Mouse (Mus musculus): ENCODE data around the gene Kalrn.

Gene Kalrn

DNA sequence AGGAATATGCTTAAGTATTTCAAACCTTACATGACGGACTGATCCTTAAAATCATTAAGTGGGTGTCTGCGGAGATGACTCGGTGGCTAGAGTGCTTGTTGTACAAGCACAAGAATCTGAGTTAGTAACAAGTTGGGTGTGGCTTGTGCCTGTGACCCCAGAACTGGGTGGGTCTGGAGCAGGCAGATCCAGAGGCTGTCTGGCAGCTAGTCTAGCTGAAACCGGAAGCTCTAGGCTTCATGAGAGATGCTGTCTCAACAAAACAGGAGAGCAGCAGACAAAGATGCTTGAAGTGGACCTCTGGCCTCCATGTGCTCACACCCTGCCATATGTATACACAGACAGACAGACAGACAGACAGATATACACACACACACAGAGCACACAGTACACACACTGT lies 582.6 kb downstream of the Kalrn start:
- DNase-seq (ENCODE audit: low read depth, low spot score), result no peak

DNA sequence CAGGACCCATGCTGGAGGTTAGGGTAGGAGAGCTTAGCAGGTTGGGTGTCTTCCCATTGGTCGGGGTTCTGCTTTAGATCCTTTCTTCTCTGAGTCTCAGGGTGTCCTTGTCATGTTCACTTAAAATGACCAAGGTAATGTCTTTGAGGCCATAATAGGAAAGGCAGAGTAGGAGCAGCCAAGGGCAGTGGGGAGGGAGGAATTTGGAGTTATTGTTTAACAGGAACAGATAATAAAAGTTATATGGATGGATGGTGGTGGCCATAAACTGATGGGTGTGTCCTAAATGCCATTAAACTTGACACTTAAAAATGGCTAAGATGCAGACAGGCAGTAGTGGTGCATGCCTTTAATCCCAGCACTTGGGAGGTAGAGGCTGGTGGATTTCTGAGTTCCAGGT lies 584.2 kb downstream of the Kalrn start:
- no peak for DNase-seq (ENCODE audit: low read depth, low spot score)

DNA sequence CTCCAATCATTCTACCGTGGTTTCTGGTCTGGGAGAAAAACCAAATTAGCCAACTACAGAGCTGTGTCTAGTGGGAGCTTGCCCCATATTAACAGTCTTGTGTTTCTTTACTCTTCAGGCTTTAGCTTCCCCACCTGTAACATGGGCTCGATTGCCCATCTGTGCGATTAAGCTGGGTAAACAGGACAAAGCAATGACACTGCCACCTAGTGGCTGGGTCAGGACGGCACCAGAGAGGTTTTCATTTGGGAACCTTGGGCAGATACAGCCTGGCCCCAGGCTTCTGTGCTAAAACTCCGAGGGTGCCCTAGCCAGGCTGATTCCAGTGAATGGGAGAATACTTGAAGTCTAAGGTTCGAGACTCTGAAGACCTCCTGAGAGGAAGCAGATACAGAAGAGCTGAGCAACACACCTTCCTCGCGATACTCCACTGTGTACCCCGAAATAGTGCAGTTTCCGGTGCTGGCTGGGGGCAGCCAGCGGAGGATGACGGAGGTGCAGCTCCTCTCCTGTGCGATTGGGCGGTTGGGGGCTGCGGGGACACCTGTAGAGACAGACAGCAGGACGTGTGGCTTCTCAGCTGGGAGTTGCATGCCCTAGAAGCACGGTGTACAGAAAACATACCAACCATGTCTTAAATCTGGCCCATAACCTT lies 584.8 kb downstream of the Kalrn start:
- DNase-seq (ENCODE audit: low read depth, low spot score), result peak; percentile 83

DNA sequence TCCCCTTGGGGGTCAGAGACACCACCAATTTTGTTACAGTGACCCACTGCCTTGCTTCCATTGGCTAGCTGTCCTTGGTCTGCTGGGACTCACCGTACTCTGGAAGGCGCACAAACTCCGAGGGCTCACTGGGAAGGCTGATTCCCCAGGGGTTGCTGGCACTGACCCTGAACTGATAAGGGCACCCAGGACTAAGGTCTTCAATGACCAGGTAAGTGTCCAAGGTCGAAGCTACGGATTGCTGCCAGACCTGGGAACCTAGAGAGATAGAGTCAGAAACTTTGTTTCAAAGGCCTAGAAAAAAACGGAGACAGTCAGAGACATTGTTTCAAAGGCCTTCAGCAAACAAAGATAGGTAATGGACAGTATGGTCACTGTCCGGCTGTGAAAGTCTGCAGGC lies 586.3 kb downstream of the Kalrn start:
- no peak for DNase-seq (ENCODE audit: low read depth, low spot score)

DNA sequence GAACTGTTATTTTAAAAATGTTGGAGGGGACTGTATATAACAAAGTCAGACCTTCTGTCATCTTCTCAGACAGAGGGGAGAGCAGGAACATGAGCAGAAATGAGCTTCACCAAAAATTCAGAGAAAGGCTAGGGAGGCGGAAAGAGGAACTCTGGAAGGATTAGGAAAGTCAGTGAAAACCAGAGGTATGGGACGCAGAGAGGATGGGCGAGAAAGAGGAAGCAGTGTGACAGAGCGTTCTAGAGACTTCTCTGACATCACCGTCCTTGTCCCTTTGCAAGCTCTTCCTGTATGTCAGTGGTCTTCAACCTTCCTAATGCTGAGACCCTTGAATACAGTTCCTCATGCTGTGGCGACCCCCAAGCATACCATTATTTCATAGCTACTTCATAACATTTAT lies 588.0 kb downstream of the Kalrn start:
- no peak for DNase-seq (ENCODE audit: low read depth, low spot score)

DNA sequence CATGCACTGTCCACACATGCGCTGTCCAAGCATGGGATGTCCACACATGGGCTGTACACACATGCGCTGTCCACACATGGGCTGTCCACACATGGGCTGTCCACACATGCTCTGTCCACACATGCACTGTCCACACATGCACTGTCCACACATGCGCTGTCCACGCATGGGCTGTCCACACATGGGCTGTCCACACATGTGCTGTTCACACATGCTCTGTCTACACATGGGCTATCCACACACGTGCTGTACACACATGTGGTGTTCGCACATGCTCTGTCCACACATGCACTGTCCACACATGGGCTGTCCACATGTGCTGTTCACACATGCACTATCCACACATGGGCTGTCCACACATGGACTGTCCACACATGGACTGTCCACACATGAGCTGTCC lies 589.6 kb downstream of the Kalrn start:
- DNase-seq (ENCODE audit: low read depth, low spot score), result no peak

DNA sequence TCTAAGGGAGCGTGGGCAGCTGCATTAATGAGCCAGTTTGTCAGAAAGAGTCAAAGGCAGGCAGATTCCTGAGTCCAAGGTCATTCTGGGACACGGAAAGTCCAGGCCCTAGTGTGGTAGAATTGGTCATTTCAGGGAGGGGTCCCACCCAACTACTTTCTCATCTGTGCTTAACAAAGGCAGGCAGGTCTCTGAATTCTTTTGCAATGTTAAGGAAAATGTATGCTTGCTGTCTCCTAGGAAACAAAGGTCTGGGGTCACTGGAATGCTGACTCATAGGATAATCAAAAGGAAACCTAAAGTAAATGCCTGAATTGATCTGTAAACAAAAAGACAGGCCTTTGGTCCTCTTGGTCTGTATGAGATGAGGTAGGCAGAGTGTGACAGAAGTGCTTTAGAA lies 593.5 kb downstream of the Kalrn start:
- no peak for DNase-seq (ENCODE audit: low read depth, low spot score)

DNA sequence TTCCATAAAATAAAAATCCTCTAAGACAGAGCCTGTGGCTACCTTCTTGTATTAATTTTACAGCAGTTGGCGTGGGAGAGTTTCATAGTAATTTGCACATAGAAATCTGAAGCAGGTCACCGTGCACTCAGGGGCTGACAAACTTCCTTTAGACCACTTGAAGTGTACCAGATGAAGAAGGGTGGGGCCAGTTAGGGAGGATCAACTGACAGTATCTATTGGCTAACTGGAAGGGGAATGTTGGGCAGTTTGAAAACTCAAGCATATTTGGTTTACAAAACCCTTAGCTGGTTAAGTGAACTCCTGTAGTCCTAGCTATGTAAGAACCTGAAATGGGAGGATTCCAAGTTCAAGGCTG lies 606.1 kb downstream of the Kalrn start:
- peak; percentile 26 for DNase-seq (ENCODE audit: low read depth, low spot score)

DNA sequence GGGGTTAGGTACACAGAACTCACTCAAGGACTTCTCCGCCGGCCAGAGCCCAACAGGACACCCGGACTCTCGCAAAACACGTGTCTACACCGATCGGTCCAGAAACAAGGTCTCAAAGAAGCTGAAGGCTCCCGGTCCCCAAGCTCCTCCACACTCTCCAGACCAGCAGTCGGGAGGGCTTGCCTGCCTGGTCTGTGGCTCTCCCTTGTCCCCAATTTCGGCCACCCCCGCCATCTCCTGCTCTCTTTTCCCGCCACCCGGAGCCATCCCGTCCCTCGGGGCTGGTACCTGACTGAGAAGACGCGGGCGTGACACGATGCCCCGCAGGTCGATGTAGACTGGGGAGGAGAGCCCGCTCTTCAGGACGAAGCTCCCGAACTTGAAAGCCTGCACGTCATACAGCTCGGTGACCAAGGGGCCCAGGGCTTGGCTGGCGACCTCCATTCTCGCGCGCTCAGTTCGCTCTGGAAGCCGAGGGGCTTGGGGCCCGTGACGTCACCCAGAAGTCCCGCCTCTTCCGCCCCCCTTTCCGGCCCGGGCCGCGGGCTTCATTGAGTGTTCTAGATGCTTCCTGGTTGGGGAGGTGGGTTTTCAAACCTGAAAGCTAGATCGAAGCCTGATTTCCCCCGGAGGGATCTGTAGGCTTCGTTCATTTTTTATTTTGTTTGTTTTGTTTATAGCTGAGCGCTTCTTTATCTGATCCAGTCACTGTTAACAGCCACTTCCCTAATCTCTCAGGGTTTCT lies 606.6 kb downstream of the Kalrn start, which contains the start of gene Umps:
Gene Umps, minus strand, starts transcription at position 501 of the 745 bp plus-strand sequence.
- peak; percentile 88 for DNase-seq (ENCODE audit: low read depth, low spot score)

DNA sequence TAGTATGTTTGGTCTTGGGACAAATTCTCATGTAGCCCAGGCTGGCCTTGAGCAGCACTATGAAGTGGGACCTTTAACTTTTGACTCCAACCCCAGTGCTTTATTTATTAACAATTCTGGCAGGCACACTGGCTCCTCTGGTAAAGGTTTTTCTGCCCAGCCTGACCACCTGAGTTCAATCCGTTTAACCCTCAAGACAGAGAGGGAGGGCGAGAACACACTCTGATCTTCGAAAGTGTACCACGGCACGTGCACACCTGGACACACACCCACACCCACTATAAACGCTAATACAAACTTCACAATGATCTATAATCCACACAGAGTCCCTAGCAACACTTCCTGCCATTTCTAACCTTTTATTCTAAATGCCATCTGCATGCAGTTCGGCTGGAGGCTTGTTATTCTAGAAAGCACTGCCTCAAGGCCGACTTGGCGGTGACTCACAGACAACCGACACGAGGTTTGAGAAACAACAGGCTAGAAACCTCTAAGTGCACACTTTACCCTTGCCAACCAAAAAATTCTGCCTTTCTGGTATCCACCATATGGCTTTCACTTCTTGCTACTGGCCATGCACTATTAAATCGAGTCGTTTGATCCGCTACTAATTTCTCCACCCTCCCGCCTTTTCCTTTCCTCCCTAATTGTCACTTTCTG lies 607.3 kb downstream of the Kalrn start:
- peak; percentile 51 for DNase-seq (ENCODE audit: low read depth, low spot score)

DNA sequence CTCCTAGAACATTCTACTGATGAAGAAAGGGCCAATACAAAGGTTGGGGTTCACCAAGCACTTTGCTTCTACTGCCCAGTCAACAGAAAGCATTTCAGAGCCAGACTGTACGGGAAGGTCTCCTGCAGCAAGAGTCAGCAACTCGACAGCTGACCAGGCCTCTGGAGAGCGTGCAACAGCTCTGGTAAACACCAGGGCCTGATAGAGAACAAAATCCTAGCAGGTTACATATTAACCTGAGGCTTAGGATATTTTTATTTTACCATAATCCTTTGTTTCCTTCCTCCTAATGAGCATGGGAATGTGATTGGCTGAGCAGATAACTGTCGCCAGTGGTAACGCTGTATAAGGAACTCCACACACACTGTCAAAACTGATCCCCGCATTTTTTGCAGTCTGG lies 609.8 kb downstream of the Kalrn start:
- no peak for DNase-seq (ENCODE audit: low read depth, low spot score)

DNA sequence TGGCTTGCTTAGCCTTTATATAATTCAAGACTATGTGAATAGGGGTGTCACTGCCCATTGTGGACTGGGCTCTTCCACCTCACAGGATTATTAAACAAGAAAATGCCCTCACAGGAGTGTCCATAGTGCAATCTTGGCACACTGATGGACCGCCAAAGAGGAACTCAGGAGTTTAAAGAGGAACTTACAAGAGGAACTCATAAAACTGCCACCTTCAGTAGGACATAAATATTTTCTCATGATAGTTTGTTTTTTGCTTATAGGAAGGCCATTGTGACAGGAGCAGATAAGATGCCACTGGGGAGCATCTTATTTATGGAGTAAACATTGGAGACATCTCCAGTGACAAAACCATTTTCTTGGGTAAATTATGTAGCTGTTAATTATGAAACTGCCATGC lies 618.5 kb downstream of the Kalrn start:
- no peak for DNase-seq (ENCODE audit: low read depth, low spot score)

DNA sequence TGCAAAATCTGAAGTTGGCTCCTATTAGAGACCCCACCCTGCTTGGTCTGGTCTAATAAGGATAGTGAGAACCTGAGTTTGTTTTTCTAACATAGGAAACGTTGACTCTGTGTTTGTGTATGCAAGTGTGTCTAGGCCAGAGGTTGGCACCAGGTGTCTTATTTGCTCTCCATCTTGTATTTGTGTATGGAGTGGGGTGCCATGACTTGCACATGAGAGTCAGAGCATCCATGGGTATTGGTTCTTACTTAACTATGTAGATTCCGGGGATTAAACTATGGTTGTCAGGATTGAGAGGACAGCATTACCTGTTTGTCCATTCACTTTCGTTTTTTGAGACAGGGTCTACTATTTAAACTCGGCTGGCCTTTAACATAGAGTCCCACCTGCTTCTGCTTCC lies 620.3 kb downstream of the Kalrn start:
- no peak for DNase-seq (ENCODE audit: low read depth, low spot score)

DNA sequence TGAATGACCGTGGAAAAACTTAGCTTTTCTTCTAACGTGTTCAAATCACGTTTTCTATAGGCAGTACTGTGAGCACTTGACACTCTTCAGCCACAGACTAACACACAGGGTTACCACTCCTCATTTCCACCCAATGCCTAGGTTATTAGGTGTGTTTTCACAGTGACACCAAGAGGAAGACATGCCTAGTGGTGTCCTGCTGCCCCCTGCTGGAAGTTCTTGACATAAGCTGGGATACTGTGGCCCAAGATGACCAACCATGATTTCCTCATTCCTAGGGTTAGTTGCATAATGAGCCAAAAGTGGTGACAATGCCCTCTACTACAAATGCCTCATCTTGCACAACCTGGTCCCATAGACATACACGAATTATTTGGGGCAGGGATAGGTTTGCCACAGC lies 622.5 kb downstream of the Kalrn start:
- DNase-seq (ENCODE audit: low read depth, low spot score), result peak; percentile 83

DNA sequence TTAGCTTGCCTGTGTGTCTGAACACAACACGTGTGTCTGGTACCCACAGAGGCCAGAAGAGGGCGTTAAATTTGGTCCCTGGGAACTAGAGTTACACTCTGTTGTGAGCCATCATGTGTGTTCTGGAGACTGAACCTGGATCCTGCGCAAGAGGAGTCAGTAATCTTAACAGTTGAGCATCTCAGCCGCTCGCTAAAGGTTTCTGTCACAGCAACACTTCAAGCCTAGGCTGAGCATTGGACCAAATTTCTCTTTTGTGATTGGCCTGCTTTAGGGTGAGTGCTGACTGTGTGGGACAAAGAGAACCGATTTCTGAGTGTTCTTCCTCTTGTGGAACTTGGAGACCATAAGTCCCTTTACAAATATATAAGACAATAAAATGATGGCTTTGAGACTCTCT lies 622.9 kb downstream of the Kalrn start:
- DNase-seq (ENCODE audit: low read depth, low spot score), result peak; percentile 6

DNA sequence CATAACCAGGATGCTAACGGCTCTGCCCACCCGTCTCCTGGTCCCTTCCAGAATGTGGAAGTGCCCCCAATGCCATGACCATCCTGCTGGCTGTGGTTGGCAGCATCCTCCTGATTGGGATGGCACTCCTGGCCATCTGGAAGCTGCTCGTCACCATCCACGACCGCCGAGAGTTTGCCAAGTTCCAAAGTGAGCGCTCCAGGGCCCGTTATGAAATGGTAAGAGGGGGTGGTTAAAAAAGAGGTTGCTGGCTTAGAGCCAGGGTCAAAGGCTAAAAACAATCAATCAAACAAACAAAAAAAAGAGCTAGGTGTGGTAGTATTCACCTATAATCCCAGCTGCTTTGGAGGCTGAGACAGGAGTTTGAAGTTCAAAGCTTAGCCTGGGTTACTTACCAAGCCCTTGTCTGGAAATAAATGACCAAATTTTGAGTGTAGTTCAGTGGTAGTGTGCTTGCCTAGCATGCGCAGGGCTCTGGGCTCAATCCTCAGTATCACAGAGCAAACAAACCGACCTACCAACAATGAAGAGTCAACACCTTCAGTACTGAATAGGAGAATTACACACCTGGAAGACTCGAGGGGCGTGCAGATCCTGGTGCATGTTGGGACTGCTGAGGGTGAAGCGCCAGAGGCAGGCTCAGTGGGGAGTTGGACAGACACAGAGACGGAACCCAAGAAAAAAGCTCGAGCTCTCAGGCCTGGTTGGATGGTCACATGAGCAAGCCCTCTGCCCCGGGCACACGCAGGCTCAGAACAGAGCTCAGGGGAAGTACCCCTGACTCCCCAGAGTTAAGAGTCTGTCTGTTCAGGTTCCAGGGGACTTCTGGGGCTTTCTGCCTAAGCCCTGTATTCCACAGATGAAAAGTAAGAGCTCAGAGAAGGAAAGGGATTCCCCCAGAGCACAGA lies 625.4 kb downstream of the Kalrn start:
- DNase-seq (ENCODE audit: low read depth, low spot score), result no peak

DNA sequence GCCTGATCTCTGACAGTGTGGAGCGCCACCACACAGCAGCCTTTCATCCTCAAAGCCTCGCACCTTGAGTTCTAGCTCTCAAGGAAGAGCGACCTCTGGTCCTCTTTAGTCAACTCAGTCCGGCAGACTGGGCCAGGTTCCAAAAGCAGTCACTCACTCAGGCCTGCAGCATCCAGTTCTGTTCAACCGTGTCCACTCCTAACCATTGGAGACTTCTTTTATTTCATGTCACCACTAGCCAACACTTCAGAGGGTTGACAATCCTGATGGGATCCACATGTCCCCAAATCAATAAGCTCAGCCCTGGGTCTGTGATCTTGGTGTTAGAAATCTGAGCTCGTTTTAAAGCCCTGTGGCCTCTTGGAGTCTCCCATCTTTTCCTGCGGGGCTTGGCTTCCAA lies 627.3 kb downstream of the Kalrn start:
- no peak for DNase-seq (ENCODE audit: low read depth, low spot score)

DNA sequence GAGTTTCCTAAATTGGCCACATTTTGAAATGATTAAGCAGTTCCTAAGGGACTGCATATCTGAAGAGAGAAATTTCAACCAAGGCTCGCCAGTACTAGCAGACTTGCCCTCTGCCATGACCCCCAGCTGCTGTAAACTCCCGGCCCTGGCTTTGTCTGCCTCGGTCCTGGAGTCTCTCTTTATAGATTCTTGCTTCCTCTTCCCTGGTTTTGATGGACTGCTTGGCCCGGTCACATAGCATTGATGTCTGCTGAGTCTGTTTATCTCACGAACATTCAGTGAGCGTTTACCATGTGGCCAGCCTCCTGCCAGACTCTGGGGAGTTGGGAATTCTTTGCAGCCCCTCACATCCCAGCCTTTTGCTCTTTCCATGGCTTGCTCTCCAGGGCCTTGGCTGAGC lies 628.6 kb downstream of the Kalrn start:
- no peak for DNase-seq (ENCODE audit: low read depth, low spot score)

DNA sequence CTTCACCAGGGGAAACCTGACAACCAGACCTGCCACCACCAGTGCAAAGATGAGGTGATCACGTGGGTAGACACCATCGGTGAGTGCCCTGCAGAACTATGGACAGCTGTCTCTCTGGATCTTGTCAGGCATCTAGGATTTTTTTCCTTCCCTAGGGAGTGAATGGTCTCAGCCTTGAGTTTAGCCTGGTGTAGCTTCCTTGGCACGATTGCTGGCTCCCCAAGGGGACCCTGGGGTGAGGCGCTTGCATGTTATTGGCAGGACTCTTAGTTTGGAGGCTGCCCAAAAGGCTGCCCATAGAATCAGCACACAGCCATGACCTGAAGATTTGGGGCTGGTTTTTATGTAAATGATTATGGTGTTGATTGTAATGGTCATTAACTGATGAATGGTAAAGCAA lies 629.2 kb downstream of the Kalrn start:
- DNase-seq (ENCODE audit: low read depth, low spot score), result no peak

DNA sequence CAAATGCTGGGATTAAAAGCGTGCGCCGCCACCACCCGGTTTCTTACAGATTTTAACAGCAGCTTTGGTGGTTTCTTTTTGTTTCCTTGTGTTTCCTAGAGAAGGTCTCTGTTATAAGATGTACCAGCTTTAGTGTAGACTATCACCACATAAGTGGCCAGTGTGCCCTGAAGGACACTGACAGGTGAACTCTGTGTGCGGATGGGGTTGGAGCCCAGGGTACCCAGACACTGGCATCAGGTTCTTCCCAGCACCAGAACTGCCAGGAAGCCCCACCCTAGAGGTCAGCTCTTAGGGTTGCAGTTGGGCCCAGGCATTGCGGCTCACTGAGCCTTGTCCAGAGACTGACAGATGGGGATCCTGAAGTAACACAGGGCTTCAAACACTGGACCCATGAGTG lies 629.9 kb downstream of the Kalrn start:
- no peak for DNase-seq (ENCODE audit: low read depth, low spot score)

DNA sequence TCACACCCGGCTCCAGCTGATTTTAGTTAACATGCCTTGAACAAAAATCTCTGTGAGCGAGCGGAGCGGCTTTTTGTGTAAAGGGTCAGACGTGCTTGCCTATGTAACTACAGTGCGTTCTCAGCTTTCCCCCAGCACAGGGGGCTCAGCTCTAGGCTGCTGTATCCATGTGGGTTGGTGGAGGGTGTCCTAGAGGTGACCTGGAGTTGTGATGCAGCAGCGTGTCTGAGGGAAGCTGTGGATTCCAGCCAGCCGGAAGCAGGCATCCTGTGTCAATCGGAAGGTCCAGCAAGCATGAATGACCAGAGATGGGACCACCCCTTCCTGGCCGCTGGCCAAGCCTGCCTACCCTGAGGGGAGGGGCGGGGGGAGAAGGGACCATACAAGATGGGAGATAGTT lies 631.0 kb downstream of the Kalrn start:
- no peak for DNase-seq (ENCODE audit: low read depth, low spot score)

DNA sequence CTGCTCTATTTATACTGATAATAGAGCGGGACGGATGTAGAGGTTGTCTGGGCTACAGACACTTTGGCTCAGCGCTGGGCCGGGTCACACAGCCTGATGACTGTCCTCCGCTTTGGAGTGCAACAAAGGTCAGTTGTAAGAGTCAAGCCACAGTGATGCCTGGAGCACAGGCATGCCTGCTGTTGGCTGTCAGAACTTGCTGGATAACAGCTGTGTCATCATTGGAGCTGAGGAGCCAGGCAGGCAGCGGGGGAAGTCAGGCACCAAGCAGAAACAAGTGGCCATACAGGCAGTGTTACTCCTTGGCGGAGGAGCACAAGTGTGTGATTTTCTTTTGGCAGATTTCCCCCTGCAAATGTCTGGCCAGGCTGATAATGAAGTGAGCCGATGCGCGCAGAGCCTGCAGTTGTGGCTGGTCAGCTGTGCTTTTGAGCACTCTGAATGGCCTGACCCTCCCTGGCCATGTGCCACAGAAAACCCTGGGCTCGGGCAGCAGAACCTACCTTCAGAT lies 632.0 kb downstream of the Kalrn start:
- DNase-seq (ENCODE audit: low read depth, low spot score), result no peak

Measured in CD4-positive, CD25-positive, alpha-beta regulatory T cell, adult 2 months (primary cell).